Mouse (Mus musculus) WW6 (cell line): ENCODE results near the gene Ntmt1.

Experiments used
- DNase-seq: peaks from one replicate; pipeline ENCODE4 v3.0.0-alpha.2; 2013; ENCODE audit warnings: low read depth, low spot score

The Ntmt1 gene

GRCm38 (mm10) chr2:30826825-30827748 lies 19.5 kb downstream of the Ntmt1 start:
- no peak for DNase-seq

DNA sequence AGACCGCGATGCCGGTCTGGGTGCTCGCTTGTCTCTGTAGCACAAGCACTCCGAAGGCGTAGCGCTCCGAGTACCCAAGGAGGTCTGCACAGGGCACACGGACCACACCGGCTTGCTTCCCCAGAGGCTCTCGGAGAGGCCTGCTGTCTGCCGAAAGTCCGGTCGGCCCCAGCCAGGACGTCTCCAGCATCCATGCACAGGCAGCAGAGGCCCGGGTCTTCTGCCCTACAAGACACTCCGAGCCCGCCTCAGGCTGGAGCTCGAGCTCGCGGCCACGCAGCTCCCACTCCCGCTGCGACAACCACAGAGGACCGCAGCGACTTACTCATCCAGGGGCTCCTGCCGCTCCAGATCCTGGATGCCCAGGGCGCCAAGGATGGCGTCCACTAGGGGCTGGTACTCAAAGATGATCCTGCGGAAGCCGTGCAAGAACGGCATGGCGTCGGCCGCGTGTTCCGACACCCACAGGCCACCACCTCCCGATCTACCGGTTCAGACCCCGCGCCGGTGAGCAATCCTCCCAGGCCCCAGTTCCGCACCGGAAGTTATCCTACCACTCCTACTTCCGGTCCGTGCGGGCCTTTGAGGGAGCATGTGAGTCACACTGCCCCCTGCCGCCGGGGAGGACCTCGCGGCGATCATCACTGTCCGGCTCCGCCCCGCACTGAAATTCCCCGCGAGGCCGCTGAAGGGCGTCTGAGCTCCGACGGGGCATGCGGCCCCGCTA lies 20.3 kb downstream of the Ntmt1 start:
- DNase-seq: peak; percentile 83

DNA sequence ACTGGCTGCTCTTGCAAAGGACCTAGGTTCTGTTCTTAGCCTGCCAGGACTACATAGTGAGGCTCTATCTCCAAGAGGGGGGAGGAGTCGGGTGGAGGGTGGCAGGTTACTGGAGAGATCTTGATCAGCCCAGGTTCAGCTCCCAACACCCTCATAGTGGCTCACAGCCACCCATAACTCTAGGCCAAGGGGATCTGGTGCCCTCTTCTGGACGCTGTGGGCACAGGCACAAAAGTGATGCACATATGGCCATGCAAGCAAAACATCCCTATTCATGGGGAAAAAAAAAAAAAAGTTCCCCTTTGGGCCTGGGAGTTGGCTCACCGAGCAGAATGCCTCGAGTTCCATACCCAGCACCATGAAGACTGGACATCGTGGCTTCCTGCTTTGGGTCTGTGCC lies 21.7 kb downstream of the Ntmt1 start:
- no peak for DNase-seq

- no peak for DNase-seq
Observed at GRCm38 (mm10) chr2:30830283-30830795, 22.7 kb downstream of the Ntmt1 start, which contains the start of gene Asb6. Gene Asb6 (minus strand): TSS chr2:30830333.

- no peak for DNase-seq
Observed at GRCm38 (mm10) chr2:30833644-30834043, 26.0 kb downstream of the Ntmt1 start.

- no peak for DNase-seq
Observed at GRCm38 (mm10) chr2:30834373-30835022, 26.9 kb downstream of the Ntmt1 start, which contains the start of gene Prrx2. Gene Prrx2 (plus strand): TSS chr2:30834972.

- DNase-seq: no peak
Observed at GRCm38 (mm10) chr2:30836238-30836990, 28.8 kb downstream of the Ntmt1 start.

DNA sequence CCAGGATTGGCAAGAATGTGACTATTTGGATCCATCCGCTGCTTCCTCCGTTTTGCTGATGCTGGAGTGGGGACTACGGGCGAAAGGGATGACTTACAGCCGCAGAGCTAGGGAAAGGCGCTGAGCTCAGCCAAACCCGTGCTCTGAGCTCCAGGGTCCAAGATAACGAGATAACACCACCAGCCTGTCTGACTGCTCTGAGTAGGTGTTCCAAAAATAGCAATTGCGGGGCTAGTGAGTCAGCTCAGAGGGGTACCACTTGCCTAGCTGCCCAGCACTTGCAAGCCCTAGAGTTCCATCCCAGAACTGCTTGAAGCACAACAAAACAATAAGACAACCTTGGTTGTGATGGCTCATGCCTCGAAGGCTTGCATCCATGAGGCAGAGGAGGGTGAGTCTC lies 35.0 kb downstream of the Ntmt1 start:
- no peak for DNase-seq

DNA sequence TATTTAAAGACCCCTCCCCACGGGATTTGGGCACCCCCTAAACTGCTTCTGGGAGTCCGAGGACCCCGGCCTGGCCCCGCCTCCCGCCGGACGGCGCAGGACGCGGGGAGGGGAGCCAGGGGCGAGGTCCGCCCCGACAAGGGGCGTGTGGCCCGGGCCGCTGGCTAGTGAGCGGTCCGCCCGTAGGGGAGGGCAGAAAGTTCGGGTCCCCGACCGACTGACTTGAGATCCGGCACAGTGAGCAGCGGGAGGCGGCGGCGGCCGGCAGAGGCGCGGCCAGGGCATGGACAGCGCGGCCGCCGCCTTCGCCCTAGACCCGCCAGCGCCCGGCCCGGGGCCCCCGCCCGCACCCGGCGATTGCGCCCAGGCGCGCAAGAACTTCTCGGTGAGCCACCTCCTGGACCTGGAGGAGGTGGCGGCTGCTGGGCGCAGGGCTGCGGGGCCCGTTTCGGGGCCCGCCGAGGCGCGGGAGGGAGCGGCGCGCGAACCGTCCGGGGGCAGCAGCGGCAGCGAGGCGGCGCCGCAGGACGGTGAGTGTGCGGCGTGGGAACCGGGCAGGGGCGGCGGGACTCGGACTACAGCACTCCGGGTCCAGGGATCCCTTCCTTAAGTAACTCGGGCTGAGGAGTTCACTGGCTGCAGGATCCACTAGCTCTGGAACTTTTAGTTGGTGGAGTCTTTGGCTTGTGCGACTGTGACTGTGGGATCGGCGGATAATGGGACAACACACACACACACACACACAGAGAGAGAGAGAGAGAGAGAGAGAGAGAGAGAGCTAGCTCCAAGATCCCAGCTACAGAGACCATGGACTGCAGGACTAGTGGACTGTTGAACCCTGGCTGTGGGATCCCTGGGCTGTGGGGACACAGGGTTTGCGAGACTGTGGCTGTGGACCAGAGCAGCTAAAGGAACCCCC lies 37.8 kb downstream of the Ntmt1 start:
- DNase-seq: no peak

DNA sequence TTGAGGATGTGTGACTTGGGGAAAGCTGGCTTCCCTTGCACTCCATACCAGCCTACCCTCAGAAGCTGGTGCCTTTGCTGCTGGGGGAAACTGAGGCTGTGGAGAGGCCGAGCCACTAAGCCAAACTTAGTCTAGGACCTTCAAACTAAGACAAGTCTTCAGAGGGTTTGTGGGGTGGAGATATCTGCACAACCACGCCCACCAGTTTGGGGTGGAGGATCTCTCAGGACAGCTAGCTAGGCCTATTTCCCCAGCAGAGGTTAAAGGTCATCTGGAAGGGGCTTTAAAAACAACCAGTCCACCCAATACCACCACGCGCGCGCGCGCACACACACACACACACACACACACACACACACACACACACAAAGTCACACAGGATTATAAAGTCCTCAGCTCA lies 38.6 kb downstream of the Ntmt1 start:
- no peak for DNase-seq

DNA sequence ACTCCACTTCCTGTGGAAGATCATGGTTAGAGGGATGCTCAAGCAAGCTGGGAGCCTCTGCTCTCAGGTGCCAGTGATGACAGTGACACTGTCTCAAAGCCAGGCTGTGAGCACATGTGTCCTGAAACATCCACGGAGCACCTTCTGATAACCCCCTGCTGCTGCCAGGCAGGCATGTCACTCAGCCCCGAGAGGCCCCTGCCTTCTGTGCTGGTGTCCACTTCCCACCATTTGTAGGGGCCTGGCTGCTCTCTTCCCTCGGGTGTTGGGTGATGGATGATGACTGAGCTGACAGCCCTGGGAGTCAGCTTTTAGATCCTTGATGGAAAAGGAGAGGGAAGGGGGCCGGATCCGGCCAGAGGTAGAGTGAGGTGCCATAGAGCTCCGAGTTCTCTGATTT lies 39.1 kb downstream of the Ntmt1 start:
- DNase-seq: no peak

DNA sequence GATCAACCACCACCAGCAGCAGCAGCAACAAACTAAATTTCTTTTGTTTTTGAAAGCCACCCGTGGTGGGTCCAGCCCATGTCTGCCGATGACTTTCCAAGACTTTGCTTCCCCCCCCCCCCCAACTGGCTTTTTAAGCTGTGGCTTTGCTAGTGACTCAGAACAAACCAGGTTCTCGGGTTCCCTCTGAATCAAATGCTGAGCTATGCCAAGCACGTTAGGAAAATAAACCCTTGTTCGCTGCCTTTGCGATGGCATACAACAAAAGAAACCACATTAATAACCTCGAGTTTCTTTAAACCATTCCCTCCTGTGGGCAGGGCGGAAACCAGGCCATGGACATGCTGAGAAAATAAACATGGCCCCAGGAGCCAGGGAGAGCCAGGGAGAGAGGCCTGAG lies 40.6 kb downstream of the Ntmt1 start:
- DNase-seq: no peak

- DNase-seq: no peak
Observed at GRCm38 (mm10) chr2:30850581-30850980, 43.0 kb downstream of the Ntmt1 start.

- DNase-seq: no peak
Observed at GRCm38 (mm10) chr2:30852771-30853313, 45.2 kb downstream of the Ntmt1 start.

- no peak for DNase-seq
Observed at GRCm38 (mm10) chr2:30857076-30857475, 49.5 kb downstream of the Ntmt1 start.

DNA sequence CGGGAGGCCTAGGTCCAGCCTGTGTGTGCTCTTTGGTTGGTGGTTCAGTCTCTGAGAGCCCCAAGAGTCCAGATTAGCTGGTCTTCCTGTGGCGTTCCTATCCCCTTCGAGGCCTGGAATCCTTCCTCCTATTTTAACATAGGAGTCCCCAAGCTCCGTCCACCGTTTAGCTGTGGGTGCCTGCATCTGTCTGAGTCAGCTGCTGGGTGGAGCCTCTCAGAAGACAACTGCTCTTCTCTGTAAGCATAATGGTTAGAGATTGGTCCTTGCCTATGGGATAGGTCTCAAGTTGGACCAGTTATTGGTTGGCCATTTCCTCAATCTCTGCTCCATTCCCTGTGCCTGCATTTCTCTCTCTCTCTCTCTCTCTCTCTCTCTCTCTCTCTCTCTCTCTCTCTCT lies 52.2 kb downstream of the Ntmt1 start:
- no peak for DNase-seq

GRCm38 (mm10) chr2:30862081-30862480 lies 54.5 kb downstream of the Ntmt1 start:
- no peak for DNase-seq

DNA sequence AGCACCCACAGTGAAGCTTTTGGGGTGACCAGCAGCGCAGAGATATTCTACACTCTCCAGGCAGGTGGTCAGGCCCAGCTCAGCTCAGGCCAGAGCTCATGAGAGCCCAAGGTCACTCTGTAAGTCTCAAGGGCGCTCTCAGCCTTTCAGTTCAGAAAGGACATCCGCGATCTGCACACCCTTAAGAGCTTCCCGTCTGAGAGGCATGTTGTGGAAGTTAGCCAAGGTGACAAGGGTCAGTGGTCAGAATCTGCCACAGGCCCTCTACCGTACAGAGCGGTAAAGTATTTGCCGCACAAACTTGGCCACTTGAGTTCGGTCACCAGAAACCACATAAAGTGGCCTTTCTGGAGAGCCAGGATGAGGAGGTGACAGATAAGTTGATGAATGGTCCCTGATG lies 55.9 kb downstream of the Ntmt1 start:
- no peak for DNase-seq

- no peak for DNase-seq
Observed at GRCm38 (mm10) chr2:30864968-30865381, 57.3 kb downstream of the Ntmt1 start.

DNA sequence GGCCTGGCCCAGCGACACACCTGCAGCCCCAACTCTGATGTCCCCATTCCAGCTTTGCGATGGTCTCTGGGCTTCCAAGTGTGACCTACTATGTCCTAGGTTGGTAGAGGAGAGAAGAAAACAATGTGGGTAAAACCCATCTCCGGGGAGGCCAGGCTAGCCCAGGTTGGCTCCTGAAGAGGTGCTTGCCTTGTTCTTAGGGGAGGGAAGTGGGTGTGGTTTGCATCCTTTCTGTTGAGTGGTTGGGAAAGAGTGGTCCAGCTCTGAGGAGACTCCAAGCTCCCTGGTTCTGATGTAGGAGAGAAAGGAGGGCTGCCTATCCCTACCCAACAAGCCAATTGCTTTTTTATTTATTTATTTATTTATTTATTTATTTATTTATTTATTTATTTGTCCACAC lies 57.8 kb downstream of the Ntmt1 start:
- no peak for DNase-seq
